Mouse (Mus musculus): ENCODE measurements around the gene H1f0. TPM values are rescaled to one million over a fixed set of nuclear protein-coding genes. Genes with fewer than 3 reads are reported as not detected.

H1f0 gene
- polyA plus RNA-seq, 1 experiment from 2014 or later: 214 TPM

GRCm38 (mm10) chr15:79044837-79045236, 16.6 kb downstream of the H1f0 start:
- Histone ChIP-seq H3K9me3 (no peaks in the 10 kb centered on the region), H3K4me3 (no peak overlapping the region), H3K4me1 (replicated peaks) (peaks cover 30% of the 10 kb centered on the region), H3K27ac (replicated peaks) (no peak overlapping the region), H3K36me3 (no peaks in the 10 kb centered on the region), H3K27me3 (peaks cover 31% of the 10 kb centered on the region), H3K4me2 (no peak overlapping the region), H3K9ac (no peak overlapping the region)
- no peak for ATAC-seq (ENCODE audit: low FRiP score, low read depth)
- 0% methylated on average over 4 of the region's 4 CpGs for WGBS

GRCm38 (mm10) chr15:79048186-79048585, 19.9 kb downstream of the H1f0 start:
- no peak overlapping the region for H3K4me2 ChIP-seq
- no peak for ATAC-seq (ENCODE audit: low FRiP score, low read depth)
- 67% methylated on average over 4 of the region's 4 CpGs for WGBS

GRCm38 (mm10) chr15:79050160-79050845, 22.1 kb downstream of the H1f0 start:
- H3K9me3 ChIP-seq: no peaks in the 10 kb centered on the region
- no peak overlapping the region for H3K9ac ChIP-seq
- H3K36me3 ChIP-seq: peaks cover 29% of the 10 kb centered on the region
- H3K27me3 ChIP-seq: no peaks in the 10 kb centered on the region
- peak; percentile 40 for ATAC-seq (ENCODE audit: low FRiP score, low read depth)
- H3K4me2 ChIP-seq: no peak overlapping the region
- WGBS: 45% methylated on average over 9 of the region's 9 CpGs
- no peak overlapping the region for H3K27ac ChIP-seq (replicated peaks)
- H3K4me1 ChIP-seq (replicated peaks): 0 out of 2 replicates have a peak, but pooled peaks cover 3% of the 10 kb centered on the region
- no peak overlapping the region for H3K4me3 ChIP-seq

More at GRCm38 (mm10) chr15:79048186-79048585, 19.9 kb downstream of the H1f0 start:
- peaks cover 9% of the 10 kb centered on the region; the same call in 1 of the 2 replicates for H3K36me3 ChIP-seq
- no peak overlapping the region for H3K27ac ChIP-seq (replicated peaks)
- peaks cover 7% of the 10 kb centered on the region; the same call in 1 of the 2 replicates for H3K4me1 ChIP-seq (replicated peaks)
- 0 out of 2 replicates have a peak, but pooled peaks cover 6% of the 10 kb centered on the region for H3K27me3 ChIP-seq
- no peak overlapping the region for H3K9ac ChIP-seq
- no peaks in the 10 kb centered on the region for H3K9me3 ChIP-seq
- H3K4me3 ChIP-seq: no peak overlapping the region

- H3K4me3 ChIP-seq: no peak overlapping the region
- no peak overlapping the region for H3K4me2 ChIP-seq
- H3K36me3 ChIP-seq: peaks cover 36% of the 10 kb centered on the region
- 89% methylated on average over 2 of the region's 2 CpGs for WGBS
- H3K4me1 ChIP-seq (replicated peaks): 0 out of 2 replicates have a peak, but pooled peaks cover 3% of the 10 kb centered on the region
- no peaks in the 10 kb centered on the region for H3K9me3 ChIP-seq
- H3K27me3 ChIP-seq: no peaks in the 10 kb centered on the region
- no peak overlapping the region for H3K27ac ChIP-seq (replicated peaks)
- H3K9ac ChIP-seq: no peak overlapping the region
- ATAC-seq (ENCODE audit: low FRiP score, low read depth): no peak
Observed at GRCm38 (mm10) chr15:79050964-79051363, 22.7 kb downstream of the H1f0 start.

DNA sequence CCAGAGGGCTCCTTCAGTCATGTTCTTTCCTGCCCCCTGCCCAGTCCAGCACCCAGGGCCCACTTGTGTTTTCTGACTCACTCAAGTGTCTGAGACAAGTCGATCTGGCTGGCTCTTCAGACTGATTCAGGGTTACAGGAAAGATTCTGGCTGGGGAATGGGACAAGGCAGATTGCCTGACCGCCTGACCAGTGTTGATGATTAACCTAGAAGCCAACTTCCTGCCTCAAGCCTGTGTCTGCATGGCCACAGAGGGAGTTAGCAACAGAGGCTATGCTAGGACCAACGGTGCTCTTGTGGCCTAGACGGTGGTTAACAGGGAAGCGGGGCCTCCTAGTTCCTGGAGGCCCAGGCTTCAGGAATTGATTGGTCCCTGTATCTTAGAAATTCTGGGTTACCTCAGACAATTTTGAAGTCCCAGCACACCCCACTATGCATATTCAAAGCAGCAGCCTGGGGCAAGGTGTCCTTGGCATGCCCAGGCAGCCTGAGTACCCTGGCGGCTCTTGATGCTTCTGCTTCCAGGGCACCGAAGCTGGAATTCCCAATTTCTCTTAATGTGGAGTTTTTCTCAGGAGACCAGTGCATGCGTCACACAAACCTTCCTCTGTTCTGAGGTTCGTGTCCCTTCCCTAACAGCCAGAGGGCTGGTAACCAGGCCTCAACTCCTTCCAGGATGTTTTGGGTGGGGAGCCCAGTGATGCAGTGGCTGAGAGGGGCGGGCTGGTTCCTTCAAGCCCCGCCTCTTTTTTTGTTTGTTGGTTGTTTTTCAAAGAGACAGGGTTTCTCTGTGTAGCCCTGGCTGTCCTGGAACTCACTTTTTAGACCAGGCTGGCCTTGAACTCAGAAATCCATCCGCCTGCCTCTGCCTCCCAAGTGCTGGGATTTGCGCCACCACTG, 23.5 kb downstream of the H1f0 start:
- H3K9ac ChIP-seq: no peak overlapping the region
- 68% methylated on average over 13 of the region's 13 CpGs for WGBS
- peaks cover 43% of the 10 kb centered on the region for H3K36me3 ChIP-seq
- no peak overlapping the region for H3K4me3 ChIP-seq
- 0 out of 2 replicates have a peak, but pooled peaks cover 3% of the 10 kb centered on the region for H3K4me1 ChIP-seq (replicated peaks)
- ATAC-seq (ENCODE audit: low FRiP score, low read depth): no peak
- no peaks in the 10 kb centered on the region for H3K9me3 ChIP-seq
- H3K27me3 ChIP-seq: no peaks in the 10 kb centered on the region
- H3K27ac ChIP-seq (replicated peaks): no peak overlapping the region
- H3K4me2 ChIP-seq: no peak overlapping the region

- no peak overlapping the region for H3K27ac ChIP-seq (replicated peaks)
- peaks cover 49% of the 10 kb centered on the region for H3K36me3 ChIP-seq
- H3K4me1 ChIP-seq (replicated peaks): 0 out of 2 replicates have a peak, but pooled peaks cover 3% of the 10 kb centered on the region
- no peaks in the 10 kb centered on the region for H3K27me3 ChIP-seq
- no peak overlapping the region for H3K9ac ChIP-seq
- WGBS: 86% methylated on average over 2 of the region's 2 CpGs
- no peak overlapping the region for H3K4me3 ChIP-seq
- H3K9me3 ChIP-seq: no peaks in the 10 kb centered on the region
- no peak overlapping the region for H3K4me2 ChIP-seq
- ATAC-seq (ENCODE audit: low FRiP score, low read depth): no peak
Observed at GRCm38 (mm10) chr15:79052366-79052765, 24.1 kb downstream of the H1f0 start.

DNA sequence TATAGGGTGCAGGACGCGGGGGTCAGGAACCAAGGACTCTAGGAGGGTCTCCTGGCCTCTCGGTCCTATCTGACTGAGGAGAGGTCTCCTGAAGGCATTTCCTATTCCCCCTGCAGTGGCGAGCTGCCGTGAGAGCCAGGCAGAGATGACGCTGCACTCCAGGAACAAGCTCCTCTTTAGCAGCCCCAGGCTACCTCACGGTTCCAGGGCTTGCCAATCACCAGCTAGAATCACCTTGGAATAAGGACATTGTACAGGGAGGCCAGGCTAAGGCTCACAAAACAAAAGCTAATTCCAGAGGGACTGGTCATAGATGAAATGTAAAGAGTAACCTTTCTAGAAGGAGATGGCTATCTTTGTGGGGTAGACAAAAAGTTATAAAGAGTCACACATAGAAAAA, 28.4 kb downstream of the H1f0 start:
- no peak for ATAC-seq (ENCODE audit: low FRiP score, low read depth)
- peaks cover 10% of the 10 kb centered on the region for H3K4me1 ChIP-seq (replicated peaks)
- WGBS: 95% methylated on average over 7 of the region's 7 CpGs
- H3K27me3 ChIP-seq: no peaks in the 10 kb centered on the region
- no peak overlapping the region for H3K4me2 ChIP-seq
- no peak overlapping the region for H3K27ac ChIP-seq (replicated peaks)
- no peak overlapping the region for H3K9ac ChIP-seq
- H3K36me3 ChIP-seq: peaks cover 78% of the 10 kb centered on the region
- H3K4me3 ChIP-seq: no peak overlapping the region
- H3K9me3 ChIP-seq: no peaks in the 10 kb centered on the region

DNA sequence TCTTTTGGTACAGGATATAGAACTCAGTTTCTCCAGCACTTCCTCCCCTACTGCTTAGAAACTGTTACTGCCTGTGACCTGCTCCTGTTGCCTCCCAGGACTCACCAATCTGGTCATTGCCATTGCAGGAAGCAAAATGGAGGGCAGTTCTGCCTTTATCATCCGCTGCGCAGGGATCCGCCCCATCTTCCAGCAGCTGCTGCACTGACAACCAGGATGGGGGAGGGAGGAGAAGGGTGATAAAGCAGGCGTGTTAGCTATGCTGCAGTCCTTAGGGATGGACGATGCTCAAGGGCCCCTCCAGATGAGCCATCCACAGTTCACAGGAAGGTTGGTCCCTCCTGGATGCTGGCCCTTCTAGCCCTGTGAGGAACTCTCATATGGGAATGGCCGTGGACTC, 29.6 kb downstream of the H1f0 start:
- WGBS: 90% methylated on average over 6 of the region's 6 CpGs
- no peak overlapping the region for H3K9ac ChIP-seq
- no peaks in the 10 kb centered on the region for H3K27me3 ChIP-seq
- H3K4me2 ChIP-seq: no peak overlapping the region
- no peak overlapping the region for H3K27ac ChIP-seq (replicated peaks)
- peaks cover 16% of the 10 kb centered on the region for H3K4me1 ChIP-seq (replicated peaks)
- ATAC-seq (ENCODE audit: low FRiP score, low read depth): no peak
- H3K9me3 ChIP-seq: no peaks in the 10 kb centered on the region
- H3K4me3 ChIP-seq: no peak overlapping the region
- peaks cover 73% of the 10 kb centered on the region for H3K36me3 ChIP-seq

DNA sequence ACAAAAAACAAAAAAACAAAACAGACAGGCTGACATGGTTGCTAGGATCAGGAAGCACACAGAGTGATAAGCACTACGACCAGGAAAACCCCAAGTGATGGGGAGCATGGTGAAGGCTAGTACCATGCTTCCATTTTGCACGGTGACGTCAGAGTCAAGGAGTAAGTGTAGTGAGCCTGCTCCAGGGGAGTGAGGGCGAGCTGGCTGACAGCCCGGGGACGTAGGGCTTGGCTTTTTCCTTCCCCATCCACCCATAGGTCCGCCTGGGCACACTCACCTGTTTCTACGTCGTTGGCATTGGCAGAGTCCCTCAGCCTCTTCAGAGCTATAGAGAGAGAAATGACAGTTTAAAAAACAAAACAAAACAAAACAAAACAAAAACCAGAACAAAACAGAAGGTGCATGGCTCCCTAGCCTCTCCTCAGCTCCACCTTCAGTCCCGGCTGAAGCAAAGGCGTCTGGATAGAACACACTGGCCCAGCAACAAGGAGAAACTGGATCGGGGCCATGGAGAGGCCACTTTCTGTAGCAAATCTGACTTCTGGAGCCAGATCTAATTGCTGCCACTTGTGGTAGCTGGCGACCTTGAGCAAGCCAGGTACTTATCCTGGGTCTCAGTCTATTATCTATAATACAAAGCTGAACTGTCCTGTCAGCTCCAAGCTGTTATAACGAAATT, 32.8 kb downstream of the H1f0 start:
- Histone ChIP-seq H3K4me2 (peak overlapping the region; percentile 79), H3K27ac (replicated peaks) (no peak overlapping the region), H3K36me3 (peaks cover 42% of the 10 kb centered on the region), H3K9me3 (no peaks in the 10 kb centered on the region), H3K4me3 (no peak overlapping the region), H3K9ac (no peak overlapping the region), H3K27me3 (no peaks in the 10 kb centered on the region), H3K4me1 (replicated peaks) (peaks cover 22% of the 10 kb centered on the region)
- no peak for ATAC-seq (ENCODE audit: low FRiP score, low read depth)
- WGBS: 85% methylated on average over 14 of the region's 14 CpGs

DNA sequence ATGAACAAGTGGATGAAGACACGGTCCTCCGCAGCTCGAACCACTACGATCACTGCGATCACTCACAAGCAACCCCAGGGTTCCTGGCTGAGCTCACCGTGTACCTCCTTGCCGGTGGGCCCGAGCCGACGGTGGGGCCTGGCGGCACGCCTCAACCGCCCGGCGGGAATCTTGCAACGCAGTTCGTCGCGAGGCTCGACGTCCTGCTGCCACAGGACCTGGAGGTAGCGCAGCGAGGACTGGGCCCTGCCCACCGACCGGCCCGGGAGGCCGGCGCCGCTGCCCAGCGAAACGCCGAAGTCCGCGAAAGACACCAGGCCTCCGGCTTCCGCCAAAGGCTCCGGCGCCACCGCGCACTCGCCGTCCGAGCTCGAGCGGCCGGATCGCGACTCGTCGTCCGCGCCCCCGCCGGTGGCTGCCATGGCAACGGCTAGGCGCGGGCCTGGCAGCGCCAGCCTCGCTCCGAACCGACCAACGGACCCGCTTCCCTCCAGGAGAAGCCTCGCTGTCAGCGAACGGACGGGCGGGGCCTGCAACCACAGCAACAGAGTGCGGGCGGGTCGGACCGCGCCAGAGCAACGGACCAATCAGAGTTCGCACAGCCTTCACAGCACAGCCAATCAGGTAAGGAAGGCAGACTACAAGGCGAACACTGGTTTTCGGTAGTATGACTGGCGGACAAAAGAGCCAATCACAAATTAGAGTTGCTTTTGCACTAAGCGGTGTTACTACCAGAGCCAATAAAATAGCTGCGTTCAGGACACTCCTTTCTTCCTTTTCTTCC, 34.3 kb downstream of the H1f0 start, which contains the start of gene Ankrd54:
Gene Ankrd54, minus strand, starts transcription at position 518 of the 784 bp plus-strand sequence.
- Histone ChIP-seq H3K27ac (replicated peaks) (peak within 1 kb of the TSS; percentile 83), H3K9me3 (no peaks in the 10 kb centered on the region), H3K4me3 (peak within 1 kb of the TSS; percentile 70), H3K36me3 (peaks cover 27% of the 10 kb centered on the region), H3K9ac (peak within 1 kb of the TSS; percentile 79), H3K27me3 (no peaks in the 10 kb centered on the region), H3K4me1 (replicated peaks) (peaks cover 22% of the 10 kb centered on the region), H3K4me2 (peak within 1 kb of the TSS; percentile 79)
- under 1% methylated on average over 80 of the region's 80 CpGs for WGBS
- ATAC-seq (ENCODE audit: low FRiP score, low read depth): peak; percentile 100

GRCm38 (mm10) chr15:79063160-79063740, 35.0 kb downstream of the H1f0 start:
- WGBS: 8% methylated on average over 14 of the region's 14 CpGs
- peak overlapping the region; percentile 35; the same call in 1 of the 2 replicates for H3K9ac ChIP-seq
- H3K27ac ChIP-seq (replicated peaks): peak overlapping the region; percentile 68
- no peaks in the 10 kb centered on the region for H3K27me3 ChIP-seq
- H3K4me2 ChIP-seq: peak overlapping the region; percentile 59
- no peak for ATAC-seq (ENCODE audit: low FRiP score, low read depth)
- H3K9me3 ChIP-seq: no peaks in the 10 kb centered on the region
- peaks cover 23% of the 10 kb centered on the region for H3K36me3 ChIP-seq
- H3K4me1 ChIP-seq (replicated peaks): peaks cover 22% of the 10 kb centered on the region
- H3K4me3 ChIP-seq: peak overlapping the region; percentile 35
